Mouse (Mus musculus) myocyte (in vitro differentiated cells): ENCODE data around the gene Mypop. TPM values are rescaled to one million over a fixed set of nuclear protein-coding genes. Genes with fewer than 3 reads are reported as not detected.

Source experiments
- H3K27me3 ChIP-seq: one replicate; pipeline ENCODE4 v1.6.1; 2011; ENCODE audit not compliant: control insufficient read depth, insufficient read depth, insufficient read length
- H3K36me3 ChIP-seq: one replicate; pipeline ENCODE4 v1.6.1; 2011; ENCODE audit not compliant: control insufficient read depth, insufficient read depth
- H3K4me2 ChIP-seq: one replicate; pipeline ENCODE4 v1.6.1; 2011; ENCODE audit warnings: low read depth, control low read depth
- H3K4me3 ChIP-seq: one replicate; pipeline ENCODE4 v1.5.1; 2011; ENCODE audit warnings: mild to moderate bottlenecking, control low read depth, moderate library complexity
- H3K79me2 ChIP-seq: one replicate; pipeline ENCODE4 v1.6.1; 2011; ENCODE audit not compliant: control insufficient read depth, insufficient read depth
- H3ac ChIP-seq: one replicate; pipeline ENCODE4 v1.6.1; 2011; ENCODE audit not compliant: control insufficient read depth, insufficient read length
- CEBPB ChIP-seq: IDR thresholded peaks from 2 replicates; pipeline ENCODE4 v1.6.1; 2011; ENCODE audit warnings: mild to moderate bottlenecking, moderate library complexity; ENCODE audit not compliant: poor library complexity, insufficient read depth, severe bottlenecking
- E2F4 ChIP-seq: IDR thresholded peaks from one replicate; pipeline ENCODE4 v1.6.1; 2011; ENCODE audit warnings: mild to moderate bottlenecking, control low read depth, moderate library complexity; ENCODE audit not compliant: insufficient read depth
- MAX ChIP-seq: IDR thresholded peaks from one replicate; pipeline ENCODE4 v1.6.1; 2011; ENCODE audit warnings: low read depth, mild to moderate bottlenecking, control low read depth
- MYOD1 ChIP-seq, 3 experiments: IDR thresholded peaks; one replicate each; pipeline ENCODE4 v1.6.1; 2011; ENCODE audit warnings: control low read depth in 2 of 3, low read depth in 2 of 3, mild to moderate bottlenecking in 2 of 3, moderate library complexity in 1 of 3; ENCODE audit not compliant: insufficient read length in 2 of 3, control insufficient read depth in 1 of 3
- MYOG ChIP-seq, 3 experiments: IDR thresholded peaks; one replicate each; pipeline ENCODE4 v1.6.1; 2011; ENCODE audit warnings: control low read depth in 2 of 3, low read depth in 2 of 3, mild to moderate bottlenecking in 2 of 3; ENCODE audit not compliant: insufficient read length in 2 of 3, control insufficient read depth in 1 of 3, insufficient read depth in 1 of 3
- POLR2A ChIP-seq: IDR thresholded peaks from one replicate; pipeline ENCODE4 v1.6.1; 2011; ENCODE audit warnings: low read depth, mild to moderate bottlenecking, control low read depth, moderate library complexity; ENCODE audit not compliant: insufficient read length
- POLR2AphosphoS2 ChIP-seq: IDR thresholded peaks from one replicate; pipeline ENCODE4 v1.6.1; 2011; ENCODE audit warnings: low read depth, control low read depth; ENCODE audit not compliant: insufficient read length
- REST ChIP-seq: IDR thresholded peaks from one replicate; pipeline ENCODE4 v1.6.1; 2011; ENCODE audit warnings: mild to moderate bottlenecking, control low read depth, moderate library complexity; ENCODE audit not compliant: insufficient read depth, insufficient read length
- SRF ChIP-seq: IDR thresholded peaks from one replicate; pipeline ENCODE4 v1.6.1; 2011; ENCODE audit warnings: low read depth; ENCODE audit not compliant: control insufficient read depth, insufficient read length
- TCF12 ChIP-seq: IDR thresholded peaks from one replicate; pipeline ENCODE4 v1.6.1; 2011; ENCODE audit warnings: mild to moderate bottlenecking, control low read depth; ENCODE audit not compliant: poor library complexity, insufficient read depth, severe bottlenecking
- TCF3 ChIP-seq: IDR thresholded peaks from one replicate; pipeline ENCODE4 v1.6.1; 2011; ENCODE audit warnings: low read depth, control low read depth; ENCODE audit not compliant: insufficient read length
- USF1 ChIP-seq: IDR thresholded peaks from one replicate; pipeline ENCODE4 v1.6.1; 2011; ENCODE audit warnings: low read depth, mild to moderate bottlenecking, control low read depth, moderate library complexity
- polyA plus RNA-seq: library from polyadenylated mRNA; unstranded; fragments of >200 nt; fragmentation: generic; extraction: Trizol; gene quantifications from one replicate; pipeline ENCODE4 v1.2.1, GENCODE M21; 2012; ENCODE audit warnings: missing spikeins

Mypop gene
- polyA plus RNA-seq, 1 experiment: 10.4 TPM

GRCm38 (mm10) chr7:19050172-19050571, 59.1 kb downstream of the Mypop start:
- TF ChIP-seq TCF3 (no peak), CEBPB (no peak), REST (no peak), E2F4 (no peak), POLR2AphosphoS2 (no peak), USF1 (no peak)
- no peak overlapping the region for H3K4me3 ChIP-seq
- H3K4me2 ChIP-seq: no peak overlapping the region
- no peaks in the 10 kb centered on the region for H3K36me3 ChIP-seq
- no peaks in the 10 kb centered on the region for H3K27me3 ChIP-seq
- no peak overlapping the region for H3ac ChIP-seq
- no peaks in the 10 kb centered on the region for H3K79me2 ChIP-seq

- no peak for TF ChIP-seq TCF12
- TF ChIP-seq POLR2A: no peak
- TF ChIP-seq SRF: no peak
- no peak for TF ChIP-seq MYOG (IDR thresholded peaks at IDR 0.05; ENCODE audit: control insufficient read depth in 1 of 3, insufficient read depth in 1 of 3, insufficient read length in 2 of 3, low read depth in 2 of 3)
- no peak for TF ChIP-seq USF1
- no peak for TF ChIP-seq MYOD1 (IDR thresholded peaks at IDR 0.05; ENCODE audit: control insufficient read depth in 1 of 3, insufficient read length in 2 of 3, low read depth in 2 of 3)
- TF ChIP-seq REST: no peak
- no peak for TF ChIP-seq TCF3
- no peak for TF ChIP-seq POLR2AphosphoS2
- TF ChIP-seq E2F4: no peak
- TF ChIP-seq MAX: no peak
- TF ChIP-seq CEBPB: no peak
- Histone ChIP-seq H3K4me3 (no peak overlapping the region), H3ac (no peak overlapping the region), H3K4me2 (no peak overlapping the region), H3K27me3 (no peaks in the 10 kb centered on the region), H3K79me2 (no peaks in the 10 kb centered on the region), H3K36me3 (no peaks in the 10 kb centered on the region)
Measured at GRCm38 (mm10) chr7:19051161-19051560, 60.1 kb downstream of the Mypop start.

Other genes with a start within 250 kb of the Mypop start
- not detected for gene Psg19, start 192.7 kb upstream of the Mypop start, polyA plus RNA-seq
- gene Psg17, start 169.6 kb upstream of the Mypop start, polyA plus RNA-seq: 0.01 TPM
- 0.24 TPM for gene Mill2, start 151.3 kb upstream of the Mypop start, polyA plus RNA-seq
- gene Pglyrp1, start 119.9 kb upstream of the Mypop start, polyA plus RNA-seq: not detected
- 7.7 TPM for gene Ccdc61, start 80.8 kb upstream of the Mypop start, polyA plus RNA-seq
- 0.06 TPM for gene Nova2, start 65.4 kb upstream of the Mypop start, polyA plus RNA-seq
- not detected for gene Nanos2, start 3.8 kb upstream of the Mypop start, polyA plus RNA-seq
- 27.6 TPM for gene Irf2bp1, start 12.8 kb downstream of the Mypop start, polyA plus RNA-seq
- 0.12 TPM for gene Foxa3, start 32.3 kb downstream of the Mypop start, polyA plus RNA-seq
- 90.3 TPM for gene Sympk, start 33.1 kb downstream of the Mypop start, polyA plus RNA-seq
- gene Rsph6a, start 63.4 kb downstream of the Mypop start, polyA plus RNA-seq: 0.04 TPM
- 83.7 TPM for gene Dmwd, start 85.0 kb downstream of the Mypop start, polyA plus RNA-seq
- gene Dmpk, start 92.6 kb downstream of the Mypop start, polyA plus RNA-seq: 294 TPM
- 1.6 TPM for gene Six5, start 103.3 kb downstream of the Mypop start, polyA plus RNA-seq
- gene Gm4969, start 127.1 kb downstream of the Mypop start, polyA plus RNA-seq: not detected
- gene Fbxo46, start 128.6 kb downstream of the Mypop start, polyA plus RNA-seq: 6.2 TPM
- 7.7 TPM for gene Qpctl, start 158.0 kb downstream of the Mypop start, polyA plus RNA-seq
- gene Snrpd2, start 158.5 kb downstream of the Mypop start, polyA plus RNA-seq: 192 TPM
- gene Gipr, start 174.9 kb downstream of the Mypop start, polyA plus RNA-seq: 0.48 TPM
- 47.7 TPM for gene Eml2, start 185.2 kb downstream of the Mypop start, polyA plus RNA-seq
- 0.10 TPM for gene Gpr4, start 221.3 kb downstream of the Mypop start, polyA plus RNA-seq
- 29.8 TPM for gene Opa3, start 237.1 kb downstream of the Mypop start, polyA plus RNA-seq